Mouse (Mus musculus) lung, postnatal 0 days (tissue): ENCODE measurements around the gene Sh3bp4. TPM values are rescaled to one million over a fixed set of nuclear protein-coding genes. Genes with fewer than 3 reads are reported as not detected.

Source experiments
- ATAC-seq: fragments of 200-750 bp; cut with Nextera tagmentation; 2 replicates; pipeline ENCODE4 v1.8.0; 2017; ENCODE audit warnings: moderate library complexity
- DNase-seq: peaks from one replicate; pipeline ENCODE4 v3.0.0-alpha.2; 2016; ENCODE audit warnings: low spot score
- H3K27ac ChIP-seq: fragments of 300-500 bp; sonication (generic); 2 replicates; pipeline ENCODE4 v1.5.1; 2014; ENCODE audit warnings: antibody characterized with exemption, mild to moderate bottlenecking, low read length, mixed read lengths
- H3K27me3 ChIP-seq: fragments of 300-500 bp; sonication (generic); replicated peaks from 2 replicates; pipeline ENCODE4 v1.6.1; 2014; ENCODE audit warnings: low read length, mixed read lengths; ENCODE audit not compliant: insufficient read depth
- H3K36me3 ChIP-seq: fragments of 300-500 bp; sonication (generic); 2 replicates; pipeline ENCODE4 v1.6.1; 2014; ENCODE audit warnings: low read length, mixed read lengths; ENCODE audit not compliant: insufficient read depth
- H3K4me1 ChIP-seq: fragments of 300-500 bp; sonication (generic); 2 replicates; pipeline ENCODE4 v1.6.1; 2014; ENCODE audit warnings: antibody characterized with exemption, low read depth, low read length, mixed read lengths; ENCODE audit not compliant: insufficient read depth
- H3K4me2 ChIP-seq: fragments of 300-500 bp; sonication (generic); replicated peaks from 2 replicates; pipeline ENCODE4 v1.6.1; 2014; ENCODE audit warnings: low read depth, mild to moderate bottlenecking, low read length, moderate library complexity, mixed read lengths
- H3K4me3 ChIP-seq: fragments of 300-500 bp; sonication (generic); 2 replicates; pipeline ENCODE4 v1.5.1; 2014; ENCODE audit warnings: low read depth, low read length
- H3K9ac ChIP-seq: fragments of 300-500 bp; sonication (generic); replicated peaks from 2 replicates; pipeline ENCODE4 v1.6.1; 2014; ENCODE audit warnings: low read depth, mild to moderate bottlenecking
- H3K9me3 ChIP-seq: fragments of 300-500 bp; sonication (generic); 2 replicates; pipeline ENCODE4 v1.6.1; 2016; ENCODE audit warnings: low read length, mixed read lengths
- CTCF ChIP-seq: IDR thresholded peaks from 2 replicates; pipeline ENCODE4 v1.5.1; 2016; ENCODE audit warnings: antibody characterized with exemption, mild to moderate bottlenecking
- EP300 ChIP-seq: IDR thresholded peaks from 2 replicates; pipeline ENCODE4 v1.6.1; 2016; ENCODE audit warnings: antibody characterized with exemption, mild to moderate bottlenecking, control low read depth
- WGBS: fragments of 180-500 bp; shearing (Covaris S2); extraction: QIAGEN DNeasy Blood & Tissue Kit; methylation state at CpG from one replicate; pipeline ENCODE4 v1.1.7; 2014; 5-methylcytosine and 5-hydroxymethylcytosine counted together
- polyA plus RNA-seq: library from polyadenylated mRNA; unstranded; fragments of >200 nt; fragmentation: Nextera tagmentation; extraction: Ambion mirVana; gene quantifications from 2 replicates; pipeline ENCODE4 v1.2.1, GENCODE M21; 2015

Gene Sh3bp4
- polyA plus RNA-seq, 1 experiment from 2014 or later: 18.9 TPM

- peak; percentile 88 for DNase-seq
- TF ChIP-seq EP300: peak; percentile 80
- no peak for TF ChIP-seq CTCF
- Histone ChIP-seq H3K4me1 (peaks cover 21% of the 10 kb centered on the region; the same call in 1 of the 2 replicates), H3K9me3 (no peaks in the 10 kb centered on the region), H3K9ac (no peak overlapping the region), H3K27me3 (no peaks in the 10 kb centered on the region), H3K4me3 (no peak overlapping the region), H3K36me3 (no peaks in the 10 kb centered on the region), H3K4me2 (no peak overlapping the region), H3K27ac (peak overlapping the region; percentile 38; the same call in 1 of the 2 replicates)
- 49% methylated on average over 7 of the region's 7 CpGs for WGBS
- peak; percentile 71 for ATAC-seq
Measured at GRCm38 (mm10) chr1:89124076-89124475, 53.9 kb downstream of the Sh3bp4 start.

DNA sequence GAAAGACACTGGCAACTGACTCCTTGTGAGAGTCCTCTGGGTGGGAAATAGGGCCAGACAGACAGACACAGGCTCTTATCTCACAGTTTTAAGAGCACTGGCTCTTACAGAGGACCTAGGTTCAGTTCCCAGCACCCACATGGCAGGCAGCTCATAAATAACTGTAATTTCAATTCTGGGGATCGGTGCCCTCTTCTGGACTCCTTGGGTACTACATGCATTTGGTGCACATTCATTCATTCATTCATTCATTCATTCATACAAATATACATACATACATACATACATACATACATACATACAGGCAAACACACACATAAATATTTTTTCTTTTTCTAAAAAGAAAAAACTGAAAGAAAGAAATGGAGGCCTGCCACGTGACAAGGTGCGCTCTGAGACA, 56.9 kb downstream of the Sh3bp4 start:
- Histone ChIP-seq H3K4me3 (no peak overlapping the region), H3K4me1 (peaks cover 8% of the 10 kb centered on the region; the same call in 1 of the 2 replicates), H3K27me3 (no peaks in the 10 kb centered on the region), H3K27ac (no peak overlapping the region), H3K9ac (no peak overlapping the region), H3K9me3 (no peaks in the 10 kb centered on the region), H3K36me3 (no peaks in the 10 kb centered on the region), H3K4me2 (no peak overlapping the region)
- ATAC-seq (no peak), DNase-seq (no peak)
- 98% methylated on average over 3 of the region's 3 CpGs for WGBS
- TF ChIP-seq CTCF (peak; percentile 49), EP300 (no peak)

DNA sequence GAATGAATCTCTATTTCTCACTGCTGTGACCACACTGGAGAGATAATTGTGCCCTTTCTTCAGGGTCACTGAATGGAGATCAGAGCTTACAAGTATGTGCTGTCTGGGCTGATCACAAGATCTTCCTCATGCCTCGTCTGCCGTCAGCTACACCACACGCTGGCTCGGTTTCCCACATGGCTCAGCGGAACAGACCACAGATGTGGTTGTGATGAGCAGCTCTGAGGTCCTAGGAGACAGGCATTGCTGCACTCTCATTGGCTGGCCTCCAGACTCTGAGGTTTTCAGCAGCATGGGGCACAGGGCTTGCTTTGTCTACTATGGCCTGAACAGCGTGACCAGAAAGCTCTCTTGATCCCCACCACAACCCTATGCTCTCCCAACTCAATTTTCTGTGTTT, 60.2 kb downstream of the Sh3bp4 start:
- H3K36me3 ChIP-seq: no peaks in the 10 kb centered on the region
- no peak for DNase-seq
- 88% methylated on average over 6 of the region's 6 CpGs for WGBS
- H3K27ac ChIP-seq: no peak overlapping the region
- no peak for ATAC-seq
- no peak overlapping the region for H3K4me3 ChIP-seq
- H3K4me1 ChIP-seq: peaks cover 10% of the 10 kb centered on the region
- H3K9ac ChIP-seq: no peak overlapping the region
- TF ChIP-seq EP300 (no peak), CTCF (no peak)
- H3K9me3 ChIP-seq: no peaks in the 10 kb centered on the region
- H3K27me3 ChIP-seq: no peaks in the 10 kb centered on the region
- no peak overlapping the region for H3K4me2 ChIP-seq

DNA sequence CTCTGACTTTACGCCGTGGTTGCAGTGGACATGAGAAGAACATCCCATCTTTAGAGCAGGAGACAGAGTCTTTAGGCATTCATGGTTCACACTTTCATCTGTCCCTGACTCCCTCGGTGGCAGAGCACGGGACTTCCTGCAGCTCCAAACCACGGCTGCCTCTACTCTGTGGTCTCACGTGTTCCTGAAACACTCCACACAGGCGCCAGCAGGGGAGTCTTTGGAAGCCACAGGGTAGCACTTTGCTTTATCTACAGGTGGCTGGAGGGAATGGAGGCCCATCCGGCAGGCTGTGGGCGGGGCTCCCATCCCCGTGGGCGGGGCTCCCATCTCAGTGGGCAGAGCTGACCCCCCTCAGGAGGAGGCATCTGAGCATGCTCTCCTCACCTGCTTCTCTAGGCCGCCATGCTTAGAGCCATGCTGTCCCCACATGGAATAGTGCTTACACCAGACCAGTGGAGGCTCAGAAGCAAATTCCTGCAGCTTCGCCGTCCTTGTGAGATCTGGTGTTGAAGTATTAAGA, 60.9 kb downstream of the Sh3bp4 start:
- ATAC-seq (no peak), DNase-seq (no peak)
- Histone ChIP-seq H3K4me2 (no peak overlapping the region), H3K4me1 (peaks cover 16% of the 10 kb centered on the region), H3K9ac (no peak overlapping the region), H3K27ac (0 out of 2 replicates have a peak overlapping the region, but pooled peaks have one; percentile 6), H3K27me3 (no peaks in the 10 kb centered on the region), H3K4me3 (no peak overlapping the region), H3K9me3 (no peaks in the 10 kb centered on the region), H3K36me3 (no peaks in the 10 kb centered on the region)
- WGBS: 64% methylated on average over 14 of the region's 14 CpGs
- TF ChIP-seq EP300: no peak
- TF ChIP-seq CTCF: no peak

DNA sequence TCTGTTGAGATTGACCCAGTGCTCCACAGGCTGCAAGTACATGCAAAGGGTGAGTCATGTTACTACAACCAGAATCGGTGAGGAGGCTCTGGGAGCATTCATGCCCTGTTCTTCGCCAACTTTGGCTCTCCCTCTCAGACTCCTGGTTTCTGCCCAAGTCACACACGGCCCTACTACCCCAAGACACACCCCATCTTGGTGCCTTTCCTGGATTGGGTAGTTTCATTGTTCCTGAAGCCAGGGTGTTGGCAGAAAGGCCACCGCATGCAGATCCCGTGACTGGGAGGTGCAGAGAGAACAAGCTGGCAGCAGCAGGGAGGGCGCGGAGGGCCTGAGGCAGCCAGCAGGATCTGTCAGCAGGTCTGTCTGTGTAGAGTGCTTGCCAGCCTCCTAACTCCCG, 61.5 kb downstream of the Sh3bp4 start:
- peak; percentile 64 for ATAC-seq
- no peak for TF ChIP-seq CTCF
- TF ChIP-seq EP300: no peak
- DNase-seq: peak; percentile 75
- Histone ChIP-seq H3K4me1 (peaks cover 17% of the 10 kb centered on the region), H3K9ac (no peak overlapping the region), H3K4me3 (no peak overlapping the region), H3K27me3 (no peaks in the 10 kb centered on the region), H3K9me3 (no peaks in the 10 kb centered on the region), H3K27ac (0 out of 2 replicates have a peak overlapping the region, but pooled peaks have one; percentile 6), H3K36me3 (no peaks in the 10 kb centered on the region), H3K4me2 (no peak overlapping the region)
- WGBS: 49% methylated on average over 8 of the region's 8 CpGs

DNA sequence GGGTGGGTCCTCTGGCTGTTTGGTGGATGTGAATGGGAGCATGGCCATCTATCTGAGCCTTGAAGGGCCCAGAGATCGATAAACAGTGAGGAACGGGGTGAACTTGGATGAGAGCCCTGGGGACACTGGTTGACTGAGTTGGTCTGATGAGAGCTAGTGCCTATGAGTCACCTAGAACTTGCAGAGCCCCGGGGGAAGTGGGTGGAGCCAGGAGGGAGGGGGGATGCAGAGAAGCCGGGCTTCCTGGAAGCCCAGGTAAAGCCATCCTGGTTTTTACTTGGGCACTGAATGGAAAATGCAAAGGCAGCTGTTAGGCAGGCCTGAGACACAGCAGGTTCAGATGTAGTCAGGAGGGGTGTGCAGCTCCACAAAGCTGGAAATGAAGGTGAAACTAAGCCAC, 63.1 kb downstream of the Sh3bp4 start:
- no peak overlapping the region for H3K4me3 ChIP-seq
- H3K27me3 ChIP-seq: no peaks in the 10 kb centered on the region
- H3K9ac ChIP-seq: no peak overlapping the region
- H3K4me2 ChIP-seq: no peak overlapping the region
- H3K27ac ChIP-seq: no peak overlapping the region
- DNase-seq (no peak), ATAC-seq (peak; percentile 13; the same call in 1 of the 2 replicates)
- no peaks in the 10 kb centered on the region for H3K36me3 ChIP-seq
- 34% methylated on average over 4 of the region's 4 CpGs for WGBS
- no peak for TF ChIP-seq EP300
- TF ChIP-seq CTCF: no peak
- H3K4me1 ChIP-seq: peaks cover 17% of the 10 kb centered on the region
- no peaks in the 10 kb centered on the region for H3K9me3 ChIP-seq
